Mouse (Mus musculus) MEL-GATA-1-ER (cell line): Measurements from ENCODE around the gene Gm20814.
"Not testable (repeated sequence)": the region's sequence is repeated elsewhere in the genome, so short reads cannot be mapped to it uniquely, and the experiment has no call there.

Experiments used
- DNase-seq: peaks from one replicate; pipeline ENCODE4 v3.0.0-alpha.2; 2012; ENCODE audit warnings: low read depth; ENCODE audit errors: extremely low read depth

Gm20814 gene

GRCm38 (mm10) chrY:75195556-75195955 lies at the start of gene Gm20814:
Gene Gm20814, plus strand, starts transcription at chrY:75195856.
- not testable (repeated sequence) for DNase-seq
